Mouse (Mus musculus) v-Abl transformed pro-B cells (cell line): Measurements from ENCODE around the gene Tmem182.

ENCODE experiments used
- in situ Hi-C, 2 experiments: fragments of 400-800 bp; cut with MboI; formaldehyde crosslinking; loops; one replicate each; pipeline ENCODE4 v1.15.1; 2025; ENCODE audit not compliant: unreplicated experiment in 2 of 2

Tmem182 gene

GRCm38 (mm10) chr1:40795508-40795907 lies 9.9 kb upstream of the Tmem182 start:
- in situ Hi-C loops: loop anchor here in 1 of 2 experiments (10.0 kb wide), 1 partner anchor 1989 kb away; no protein-coding TSS in a partner anchor

DNA sequence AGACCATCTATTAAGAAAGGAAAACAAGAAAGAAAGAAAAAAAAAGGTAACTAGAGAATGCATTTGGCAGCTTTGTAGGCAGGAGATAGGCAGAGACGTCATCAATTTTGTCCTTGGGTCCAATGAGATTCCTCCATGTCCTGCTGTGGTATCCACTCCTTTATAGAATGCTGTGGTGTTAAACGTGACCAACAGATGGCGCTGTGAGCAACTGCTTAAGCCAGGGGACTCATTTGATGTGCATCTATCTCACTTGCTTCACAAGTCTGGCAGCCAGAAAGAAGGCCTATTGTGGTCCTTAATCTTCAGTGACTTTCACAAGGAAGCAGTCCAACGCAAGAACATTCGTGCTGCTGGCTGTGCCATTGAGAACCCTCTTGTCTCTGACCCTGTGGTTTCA lies 8.1 kb upstream of the Tmem182 start:
- in situ Hi-C loops: loop anchor here in 1 of 2 experiments (10.0 kb wide), 1 partner anchor 1987 kb away; no protein-coding TSS in a partner anchor

- in situ Hi-C loops: loop anchor here in 1 of 2 experiments (10.0 kb wide), 1 partner anchor 1986 kb away; no protein-coding TSS in a partner anchor
Measured at GRCm38 (mm10) chr1:40799121-40799520, 6.3 kb upstream of the Tmem182 start.

GRCm38 (mm10) chr1:40800908-40801307 lies 4.5 kb upstream of the Tmem182 start:
- in situ Hi-C loops: loop anchor here (5.0 to 25.0 kb wide), 3 partner anchors 1911 to 1971 kb away; no protein-coding TSS in a partner anchor

DNA sequence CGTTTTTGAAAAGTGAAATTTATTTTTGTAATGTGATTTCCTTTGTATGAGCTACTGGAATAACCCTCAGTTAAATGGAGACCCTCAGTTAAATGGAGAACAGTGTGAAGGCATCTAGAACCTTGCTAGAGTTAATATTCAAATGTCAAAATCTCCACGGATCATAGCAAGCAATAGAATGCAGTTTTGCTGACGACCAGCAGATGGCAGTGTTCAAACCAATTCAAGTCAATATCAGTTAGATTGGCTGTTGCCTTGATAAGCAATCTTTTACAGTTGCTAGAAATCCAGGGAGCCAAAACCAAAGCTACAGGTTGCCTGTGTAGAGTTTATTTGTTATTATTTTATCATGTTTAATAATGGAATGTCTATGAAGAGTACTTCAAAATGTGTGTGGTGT lies 2.6 kb upstream of the Tmem182 start:
- in situ Hi-C loops: loop anchor here (5.0 to 25.0 kb wide), 3 partner anchors 1910 to 1970 kb away; no protein-coding TSS in a partner anchor

DNA sequence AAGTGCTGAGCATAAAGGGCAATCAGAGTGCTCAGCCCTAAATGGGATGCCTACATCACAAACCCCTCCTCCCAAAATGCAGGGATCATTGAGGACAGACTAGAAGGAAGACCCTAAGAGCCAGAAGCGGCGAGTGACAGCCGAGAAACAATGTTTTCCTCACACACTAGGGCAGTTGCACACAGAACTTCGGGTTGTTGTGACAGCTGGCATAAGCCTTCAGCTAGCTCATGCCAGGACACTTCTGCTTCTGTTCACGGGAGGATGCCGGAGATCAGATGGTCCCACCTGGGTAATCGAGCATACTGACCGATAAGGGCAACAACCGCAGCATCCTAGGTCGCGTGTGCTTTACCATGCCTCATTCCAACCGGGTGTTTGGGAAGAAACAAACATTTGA lies 1.3 kb upstream of the Tmem182 start:
- in situ Hi-C loops: loop anchor here (5.0 to 25.0 kb wide), 3 partner anchors 1908 to 1968 kb away; no protein-coding TSS in a partner anchor

GRCm38 (mm10) chr1:40805891-40806290 lies 490 bp downstream of the Tmem182 start:
- in situ Hi-C loops: loop anchor here in 1 of 2 experiments (25.0 kb wide), 1 partner anchor 1906 kb away; no protein-coding TSS in a partner anchor

DNA sequence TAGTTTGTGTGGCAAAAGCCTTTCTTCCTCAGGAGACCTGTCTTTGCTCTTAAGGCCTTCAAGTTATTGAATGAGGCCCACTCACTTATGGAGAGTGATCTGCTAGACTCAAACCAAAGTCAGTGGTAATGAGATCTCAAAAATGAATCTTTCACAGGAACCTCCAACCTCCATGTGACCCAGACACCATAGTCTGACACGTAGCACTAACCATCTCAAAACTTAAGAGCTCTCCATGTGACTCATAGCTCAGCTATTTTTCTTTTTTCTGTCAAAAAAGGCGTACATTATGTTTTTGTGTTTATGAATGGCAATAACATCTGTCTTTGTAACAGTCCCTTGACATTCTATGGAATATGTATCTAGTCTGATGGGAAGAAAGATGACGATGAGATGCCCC lies 3.2 kb downstream of the Tmem182 start:
- in situ Hi-C loops: loop anchor here in 1 of 2 experiments (25.0 kb wide), 1 partner anchor 1904 kb away; no protein-coding TSS in a partner anchor

DNA sequence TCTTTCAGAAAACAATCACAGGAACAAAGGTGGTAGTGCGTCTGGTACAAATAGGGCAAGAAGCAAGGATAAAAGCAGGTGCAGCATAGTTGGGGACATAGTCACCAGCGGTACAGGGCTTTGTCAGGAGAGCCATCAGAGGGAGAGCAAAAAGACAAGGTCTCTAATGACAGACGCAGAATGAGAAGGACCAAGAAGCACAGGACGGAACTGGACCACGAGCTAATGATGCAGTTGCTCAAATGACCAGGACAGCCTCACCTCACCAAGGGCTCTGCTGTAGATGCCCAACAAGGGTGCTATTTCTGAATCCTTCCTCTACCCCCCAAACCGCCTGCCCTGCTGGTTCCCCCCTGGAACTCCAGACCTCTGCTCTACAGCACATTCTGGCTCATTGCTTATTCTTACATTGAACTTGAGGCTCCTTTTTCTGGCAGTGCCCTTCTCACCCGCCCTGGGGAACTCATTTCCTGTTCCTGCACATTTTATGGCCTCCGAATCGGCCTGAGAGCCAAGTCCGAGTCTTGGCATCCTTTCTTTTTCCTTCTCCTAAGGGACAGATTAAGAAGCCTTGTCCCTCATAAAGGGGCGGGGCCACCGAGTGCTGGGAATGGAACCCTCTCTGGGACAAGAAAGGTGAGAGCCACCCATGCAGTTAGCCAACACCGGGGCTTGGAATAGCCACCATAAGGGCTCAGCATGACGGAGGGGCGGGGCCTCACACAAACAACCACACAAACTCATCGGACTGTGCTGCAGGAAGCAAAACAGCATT lies 9.9 kb downstream of the Tmem182 start:
- in situ Hi-C loops: loop anchor here in 1 of 2 experiments (25.0 kb wide), 1 partner anchor 1897 kb away; no protein-coding TSS in a partner anchor

- in situ Hi-C loops: loop anchor here in 1 of 2 experiments (25.0 kb wide), 1 partner anchor 1888 kb away; no protein-coding TSS in a partner anchor
Measured at GRCm38 (mm10) chr1:40824517-40824916, 19.1 kb downstream of the Tmem182 start.

DNA sequence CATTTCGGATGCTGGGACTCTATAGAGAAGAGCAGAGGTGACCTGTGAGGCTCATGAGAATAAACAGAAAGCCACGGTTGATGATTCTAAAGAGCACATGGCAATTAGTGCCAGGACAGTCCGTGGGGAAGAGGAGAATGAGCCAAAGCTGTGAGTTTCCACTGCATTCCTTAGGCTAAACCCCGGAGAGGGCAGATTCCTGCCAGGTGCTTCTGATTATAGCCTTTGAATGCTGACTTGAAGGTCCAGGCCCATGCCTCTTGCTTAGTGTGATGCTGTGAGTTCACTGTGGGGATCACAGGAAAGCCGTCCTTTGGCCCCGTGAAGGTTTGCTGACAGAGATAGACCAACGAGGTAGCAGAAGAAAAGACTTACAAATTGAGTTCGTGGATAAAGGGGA lies 19.5 kb downstream of the Tmem182 start:
- in situ Hi-C loops: loop anchor here in 1 of 2 experiments (25.0 kb wide), 1 partner anchor 1887 kb away; no protein-coding TSS in a partner anchor

- in situ Hi-C loops: no loop called here
Measured at GRCm38 (mm10) chr1:40825826-40826225, 20.4 kb downstream of the Tmem182 start.

GRCm38 (mm10) chr1:40829213-40829914 lies 24.0 kb downstream of the Tmem182 start:
- in situ Hi-C loops: no loop called here

DNA sequence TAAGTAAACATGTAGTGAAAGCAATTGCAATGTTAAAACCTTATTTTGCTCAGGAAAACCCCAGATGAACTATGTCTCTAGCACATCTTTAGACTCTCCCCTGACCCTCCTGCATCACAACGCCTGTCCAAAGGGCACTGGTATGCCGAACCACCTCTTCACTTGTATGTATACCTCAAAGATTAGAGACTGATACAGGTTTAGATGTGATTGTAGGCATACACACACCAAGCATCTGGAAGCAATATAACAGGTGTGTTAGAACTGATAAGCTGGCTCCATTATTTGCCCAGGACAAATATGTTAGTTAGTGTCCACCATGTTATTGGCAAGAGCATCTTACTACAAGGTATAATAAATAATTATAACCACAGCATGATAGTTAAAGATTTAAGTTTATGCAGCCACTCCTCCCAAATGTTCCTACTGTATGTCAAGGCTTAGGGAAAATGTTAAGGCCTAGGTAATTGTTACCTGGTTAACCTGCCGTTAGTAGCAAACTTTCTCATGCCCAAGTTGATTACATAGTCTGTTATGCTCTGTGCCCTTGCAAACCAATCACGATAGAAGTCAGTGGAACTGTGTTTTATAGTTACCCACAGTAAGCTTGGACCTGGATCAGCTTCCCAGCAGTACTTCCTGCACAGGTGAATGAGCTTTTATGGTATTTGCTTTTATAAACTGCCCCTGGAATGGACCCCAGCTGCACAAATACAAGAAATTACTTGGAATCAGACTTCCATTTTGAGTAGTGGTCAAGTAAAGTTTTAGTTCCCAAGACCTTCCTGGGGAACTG lies 25.5 kb downstream of the Tmem182 start:
- in situ Hi-C loops: no loop called here

GRCm38 (mm10) chr1:40835468-40835867 lies 30.1 kb downstream of the Tmem182 start:
- in situ Hi-C loops: no loop called here

DNA sequence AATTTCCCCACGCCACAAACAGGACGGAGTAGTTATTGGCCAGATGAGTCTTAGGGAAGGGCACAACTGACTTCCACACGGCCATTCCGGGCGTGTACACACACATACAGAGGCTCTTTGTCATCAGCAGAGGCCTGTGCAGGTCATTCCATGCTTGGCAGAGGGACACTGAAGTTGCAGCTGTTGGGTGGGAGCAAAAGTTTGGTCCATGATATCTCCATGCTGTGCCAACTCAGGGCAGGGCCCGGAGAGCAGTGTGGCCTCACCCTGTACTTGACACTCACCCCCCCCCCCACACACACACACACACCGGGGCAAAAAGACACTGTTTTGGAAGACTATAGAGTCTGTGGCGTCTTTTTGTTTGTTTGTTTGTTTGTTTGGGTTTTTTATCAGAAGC lies 35.2 kb downstream of the Tmem182 start:
- in situ Hi-C loops: loop anchor here in 1 of 2 experiments (10.0 kb wide), 1 partner anchor 256 kb away; the partner anchor contains the start of gene Slc9a4

GRCm38 (mm10) chr1:40841032-40841761 lies 35.8 kb downstream of the Tmem182 start:
- in situ Hi-C loops: loop anchor here in 1 of 2 experiments (10.0 kb wide), 1 partner anchor 256 kb away; the partner anchor contains the start of gene Slc9a4

DNA sequence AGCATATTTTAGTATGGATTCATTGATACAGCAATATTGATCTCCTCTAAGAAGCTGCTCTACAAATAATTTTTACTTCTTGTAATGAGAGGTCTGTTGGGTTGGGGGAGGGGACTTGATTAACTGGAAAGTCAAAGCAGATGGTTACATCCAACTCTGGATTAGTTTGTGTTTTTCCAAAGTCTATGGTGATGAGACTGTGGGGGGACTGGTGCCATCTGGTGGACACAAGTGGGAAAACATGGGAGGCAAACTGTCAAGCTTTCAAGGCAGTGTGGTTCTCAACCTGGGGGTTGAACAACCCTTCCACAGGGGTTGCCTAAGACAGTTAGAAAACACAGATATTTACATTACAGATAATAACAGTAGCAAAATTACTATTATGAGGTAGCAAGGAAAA lies 39.2 kb downstream of the Tmem182 start:
- in situ Hi-C loops: loop anchor here in 1 of 2 experiments (10.0 kb wide), 1 partner anchor 260 kb away; the partner anchor contains the start of gene Slc9a4
